Mouse (Mus musculus) urinary bladder, postnatal 14 days (tissue): ENCODE measurements around the gene Alox5ap.

Source experiments
- DNase-seq: peaks from one replicate; pipeline ENCODE4 v3.0.0; 2021; ENCODE audit warnings: low spot score

The Alox5ap gene

DNA sequence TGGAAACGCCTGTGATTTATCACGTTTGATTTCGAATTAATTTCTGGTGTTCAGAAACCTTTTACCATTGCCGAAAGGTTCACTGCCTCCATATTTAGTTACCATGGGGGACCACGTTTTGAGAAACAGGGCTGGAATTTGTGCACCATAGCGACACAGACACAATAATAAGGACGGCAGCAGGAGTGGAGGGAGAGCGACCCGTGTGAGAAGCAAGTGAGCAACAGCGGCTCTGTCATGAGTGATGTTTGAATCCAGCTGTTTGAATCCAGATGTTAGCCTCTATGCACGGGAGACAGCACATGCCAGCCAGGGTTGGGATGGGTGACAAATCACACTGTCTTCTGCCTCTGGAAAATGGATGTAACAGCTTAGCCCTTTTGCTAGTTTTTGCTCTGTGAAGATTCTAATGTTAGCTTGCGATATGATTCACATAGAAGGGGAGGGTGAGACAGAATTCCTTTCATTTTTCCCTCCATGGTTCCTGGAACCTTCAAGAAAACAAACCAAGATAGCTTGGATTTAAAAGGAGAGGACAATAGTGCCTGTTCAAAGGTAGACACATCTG is 50.0 kb downstream of the Alox5ap start:
- DNase-seq = no peak

DNA sequence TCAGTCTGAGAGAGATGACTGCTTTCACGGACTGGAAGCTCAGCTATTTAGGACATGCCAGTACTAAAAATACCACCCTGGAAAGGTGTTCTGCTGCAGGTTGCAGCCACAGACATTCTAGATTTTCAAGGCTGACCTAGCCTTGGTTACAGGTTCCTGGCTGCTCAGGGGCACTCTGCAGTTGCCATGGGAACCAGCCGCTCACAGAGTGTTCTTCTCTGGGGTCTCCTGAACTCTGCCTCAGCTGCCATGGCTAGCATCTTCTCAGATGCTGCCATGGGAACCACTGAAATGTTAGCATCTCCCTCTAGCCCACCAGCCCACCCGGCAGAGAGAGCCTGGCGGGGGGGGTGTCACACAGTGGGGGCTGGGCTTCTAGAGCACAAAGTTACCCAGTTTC is 52.4 kb downstream of the Alox5ap start:
- no peak for DNase-seq

DNA sequence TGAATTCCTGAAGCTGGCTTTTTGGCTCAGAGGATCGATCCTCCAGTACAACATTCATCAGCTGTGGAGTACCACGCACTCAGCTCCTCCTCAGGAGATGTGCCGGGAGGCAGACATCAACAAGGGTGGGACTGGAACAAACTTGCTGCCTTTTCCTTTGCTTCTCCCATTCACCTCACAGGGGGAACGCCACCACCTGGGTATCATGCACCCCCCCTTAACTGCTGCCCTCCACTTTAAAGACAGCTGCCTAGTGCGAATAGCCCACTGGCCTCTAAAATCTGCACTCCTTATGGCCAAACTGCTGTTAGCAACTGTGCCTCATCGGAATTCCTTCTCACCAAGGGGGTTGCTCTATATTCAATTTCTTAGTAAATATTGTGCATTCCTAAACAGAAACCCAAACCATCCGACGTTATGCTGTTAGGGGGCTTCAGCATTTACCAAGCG is 55.3 kb downstream of the Alox5ap start:
- DNase-seq = no peak

- peak; percentile 42 for DNase-seq
Measured at GRCm38 (mm10) chr5:149320534-149321482, 56.2 kb downstream of the Alox5ap start.

GRCm38 (mm10) chr5:149321909-149322841 is 57.6 kb downstream of the Alox5ap start:
- DNase-seq = no peak

DNA sequence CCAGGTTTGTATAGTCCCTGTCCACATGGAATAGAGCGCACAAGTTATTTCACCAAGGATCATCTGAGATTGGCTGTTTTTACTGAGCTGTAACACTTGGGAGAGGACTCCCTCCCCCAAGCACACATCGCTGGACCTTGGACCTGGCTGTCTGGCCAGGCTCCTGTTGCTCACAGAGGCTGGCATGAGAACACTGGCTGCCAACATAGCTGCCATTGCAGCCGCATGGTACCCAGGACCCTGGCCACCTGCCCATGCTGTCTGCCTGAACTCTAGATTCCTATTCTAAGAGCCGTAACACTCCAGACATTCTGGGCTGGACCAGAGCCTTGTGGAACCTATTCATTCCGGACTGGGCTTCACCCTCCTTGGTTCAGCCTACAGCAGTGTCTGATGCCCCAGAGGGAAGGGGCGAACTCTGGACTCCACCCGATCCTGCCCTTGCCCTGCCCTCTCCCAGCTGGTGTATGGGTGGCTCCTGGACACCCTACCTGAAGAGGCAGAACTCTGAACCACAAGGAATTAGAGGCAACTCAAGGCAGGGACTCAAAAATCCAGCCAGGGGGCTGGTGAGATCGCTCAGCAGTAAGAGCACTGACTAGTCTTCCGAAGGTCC is 58.5 kb downstream of the Alox5ap start:
- DNase-seq = no peak

- DNase-seq = no peak
Measured at GRCm38 (mm10) chr5:149324739-149325138, 60.2 kb downstream of the Alox5ap start.

GRCm38 (mm10) chr5:149329098-149329887 is 64.7 kb downstream of the Alox5ap start:
- DNase-seq = peak; percentile 43

DNA sequence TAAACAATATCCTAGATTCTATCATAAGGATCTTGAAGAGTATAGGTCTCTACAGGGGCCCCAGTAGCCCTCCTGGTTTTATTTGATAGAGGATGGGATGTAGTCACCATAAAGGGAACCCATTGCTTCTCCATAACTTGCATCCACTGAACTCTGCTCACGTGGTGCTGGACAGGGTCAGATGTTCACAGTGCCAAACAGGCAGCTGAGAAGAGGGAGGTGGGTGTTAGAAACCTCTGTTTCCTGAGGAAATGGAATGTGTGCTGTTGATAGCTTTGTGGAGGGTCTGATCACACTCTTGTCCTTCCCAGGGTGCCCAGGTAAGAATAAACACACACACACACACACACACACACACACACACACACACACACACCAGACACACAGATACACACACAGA is 66.0 kb downstream of the Alox5ap start:
- DNase-seq = no peak

DNA sequence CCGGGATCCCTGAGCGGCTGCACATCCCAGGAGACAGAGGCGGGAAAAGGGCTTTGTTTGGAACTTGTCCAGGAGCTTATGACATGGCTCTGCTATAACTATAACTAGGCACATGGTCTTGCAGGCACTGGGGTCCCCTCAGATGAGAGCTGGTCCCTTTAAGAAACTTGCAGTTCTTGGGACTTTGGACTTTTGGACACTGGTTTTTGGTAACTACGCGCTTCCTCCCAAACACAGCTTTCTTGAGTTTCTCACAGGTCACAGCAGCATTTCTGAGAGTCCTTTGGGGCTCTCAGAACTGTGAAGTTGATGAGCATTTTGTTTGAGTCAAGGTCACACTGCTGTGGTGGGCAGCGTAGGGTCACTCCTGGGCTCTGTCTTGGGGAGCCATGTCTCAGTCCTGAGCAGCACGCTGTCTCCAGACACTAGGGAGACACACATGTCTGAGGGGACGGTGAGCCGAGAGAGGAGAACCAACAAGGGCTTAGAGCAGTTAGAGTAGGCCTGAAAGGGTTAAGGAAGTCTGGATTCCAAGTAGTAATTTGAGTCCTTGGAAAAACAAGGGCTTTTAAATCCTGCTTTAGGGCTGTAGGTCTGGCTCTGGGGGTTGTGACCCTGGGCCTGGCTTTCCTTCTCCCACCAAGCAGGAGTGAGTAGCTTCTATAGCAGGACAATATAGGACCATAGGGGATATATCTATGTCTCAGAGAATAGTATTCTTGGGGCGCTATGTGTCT is 67.0 kb downstream of the Alox5ap start:
- no peak for DNase-seq

- DNase-seq = no peak
Measured at GRCm38 (mm10) chr5:149332787-149333186, 68.2 kb downstream of the Alox5ap start.

DNA sequence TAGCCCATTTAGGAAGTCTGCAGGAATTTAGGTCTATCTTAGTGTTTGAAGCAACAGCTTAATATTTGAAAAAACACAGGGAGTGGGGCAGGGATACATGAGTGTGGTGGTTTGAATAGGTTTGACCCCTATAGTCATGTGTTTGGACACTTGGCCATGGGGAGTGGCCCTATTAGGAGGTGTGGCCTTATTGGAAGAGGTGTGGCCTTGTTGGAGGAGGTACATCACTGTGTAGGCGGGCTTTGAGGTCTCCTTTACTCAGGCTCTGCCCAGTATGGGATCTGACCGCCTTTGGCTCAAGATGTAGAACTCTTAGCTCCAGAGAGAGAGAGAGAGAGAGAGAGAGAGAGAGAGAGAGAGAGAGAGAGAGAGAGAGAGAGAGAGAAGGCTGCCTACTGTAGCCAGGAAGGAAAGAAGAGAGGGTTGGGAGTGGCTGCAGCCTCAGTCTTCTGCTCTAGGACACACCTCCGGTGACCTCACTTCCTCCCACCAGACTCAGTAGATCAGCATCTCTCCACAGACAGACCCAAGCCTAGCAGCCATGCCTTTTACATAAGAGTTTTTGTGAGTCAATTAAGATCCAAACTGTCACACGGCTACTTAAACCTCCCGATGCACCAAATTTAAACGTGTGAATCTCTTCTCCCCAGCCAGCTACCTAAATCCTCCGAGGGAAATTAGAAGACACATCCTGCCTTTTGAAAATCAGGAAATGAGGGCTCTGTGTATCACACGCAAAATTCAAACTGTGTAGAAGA is 69.6 kb downstream of the Alox5ap start:
- no peak for DNase-seq

GRCm38 (mm10) chr5:149335009-149335408 is 70.4 kb downstream of the Alox5ap start:
- DNase-seq = no peak

DNA sequence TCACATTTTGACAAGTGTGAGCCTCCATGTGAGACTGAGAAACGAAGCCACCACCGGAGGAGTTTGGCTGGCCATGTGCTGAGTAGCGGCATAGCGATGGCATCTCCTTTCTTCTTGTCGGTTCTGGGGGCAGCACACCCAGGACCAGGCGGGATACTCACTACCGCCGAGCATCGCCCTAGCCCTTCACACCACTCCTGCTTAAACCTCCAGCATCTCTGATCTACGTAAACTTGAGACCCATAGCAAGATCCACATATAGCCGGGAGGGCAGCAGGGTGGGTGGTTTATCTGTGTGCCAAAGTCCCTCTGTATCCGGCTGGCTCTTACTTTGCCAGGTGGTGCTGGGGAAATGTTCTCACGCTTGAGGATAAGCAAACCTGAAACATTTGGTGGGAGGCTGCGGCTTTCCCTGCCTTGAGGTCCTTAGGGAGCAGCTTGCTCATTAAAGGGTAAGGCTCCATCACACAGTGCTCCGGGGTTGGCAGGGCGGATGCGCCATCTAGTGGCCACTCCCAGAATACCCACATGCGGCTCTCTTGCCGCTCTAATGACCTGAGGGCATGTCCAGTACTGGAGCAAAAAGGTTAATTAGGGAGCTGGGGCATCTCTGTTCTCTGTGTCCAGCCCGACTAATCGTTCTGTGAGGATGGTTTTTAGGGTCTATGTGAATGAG is 71.1 kb downstream of the Alox5ap start:
- peak; percentile 83 for DNase-seq

DNA sequence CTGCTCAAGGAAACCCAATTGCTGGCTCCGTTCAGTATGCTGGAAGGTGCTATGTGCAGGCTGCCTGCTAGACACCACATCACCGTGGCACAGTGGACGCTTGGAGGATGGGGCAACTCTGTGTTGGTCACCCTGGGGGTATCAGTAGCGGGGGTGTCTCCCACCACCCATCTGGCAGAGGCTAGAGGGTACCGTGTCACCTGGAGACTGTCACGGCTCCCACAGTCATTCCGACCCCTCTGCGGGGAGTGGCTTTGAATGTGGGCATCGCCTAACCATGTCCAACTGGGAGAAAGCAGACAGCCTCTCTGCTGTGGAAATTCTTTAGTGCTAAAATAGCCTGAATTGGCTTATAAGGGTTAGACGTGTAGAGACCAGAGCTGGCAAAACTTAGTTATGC is 72.6 kb downstream of the Alox5ap start:
- no peak for DNase-seq
